Mouse (Mus musculus) myocyte (in vitro differentiated cells): ENCODE data around the gene Thrsp.

ENCODE experiments used
- CEBPB ChIP-seq: IDR thresholded peaks from 2 replicates; pipeline ENCODE4 v1.6.1; 2011; ENCODE audit warnings: mild to moderate bottlenecking, moderate library complexity; ENCODE audit not compliant: poor library complexity, insufficient read depth, severe bottlenecking
- E2F4 ChIP-seq: IDR thresholded peaks from one replicate; pipeline ENCODE4 v1.6.1; 2011; ENCODE audit warnings: mild to moderate bottlenecking, control low read depth, moderate library complexity; ENCODE audit not compliant: insufficient read depth
- MYOG ChIP-seq, 3 experiments: IDR thresholded peaks; one replicate each; pipeline ENCODE4 v1.6.1; 2011; ENCODE audit warnings: control low read depth in 2 of 3, low read depth in 2 of 3, mild to moderate bottlenecking in 2 of 3; ENCODE audit not compliant: insufficient read length in 2 of 3, control insufficient read depth in 1 of 3, insufficient read depth in 1 of 3
- POLR2A ChIP-seq: IDR thresholded peaks from one replicate; pipeline ENCODE4 v1.6.1; 2011; ENCODE audit warnings: low read depth, mild to moderate bottlenecking, control low read depth, moderate library complexity; ENCODE audit not compliant: insufficient read length
- POLR2AphosphoS2 ChIP-seq: IDR thresholded peaks from one replicate; pipeline ENCODE4 v1.6.1; 2011; ENCODE audit warnings: low read depth, control low read depth; ENCODE audit not compliant: insufficient read length
- TCF12 ChIP-seq: IDR thresholded peaks from one replicate; pipeline ENCODE4 v1.6.1; 2011; ENCODE audit warnings: mild to moderate bottlenecking, control low read depth; ENCODE audit not compliant: poor library complexity, insufficient read depth, severe bottlenecking
- USF1 ChIP-seq: IDR thresholded peaks from one replicate; pipeline ENCODE4 v1.6.1; 2011; ENCODE audit warnings: low read depth, mild to moderate bottlenecking, control low read depth, moderate library complexity

DNA sequence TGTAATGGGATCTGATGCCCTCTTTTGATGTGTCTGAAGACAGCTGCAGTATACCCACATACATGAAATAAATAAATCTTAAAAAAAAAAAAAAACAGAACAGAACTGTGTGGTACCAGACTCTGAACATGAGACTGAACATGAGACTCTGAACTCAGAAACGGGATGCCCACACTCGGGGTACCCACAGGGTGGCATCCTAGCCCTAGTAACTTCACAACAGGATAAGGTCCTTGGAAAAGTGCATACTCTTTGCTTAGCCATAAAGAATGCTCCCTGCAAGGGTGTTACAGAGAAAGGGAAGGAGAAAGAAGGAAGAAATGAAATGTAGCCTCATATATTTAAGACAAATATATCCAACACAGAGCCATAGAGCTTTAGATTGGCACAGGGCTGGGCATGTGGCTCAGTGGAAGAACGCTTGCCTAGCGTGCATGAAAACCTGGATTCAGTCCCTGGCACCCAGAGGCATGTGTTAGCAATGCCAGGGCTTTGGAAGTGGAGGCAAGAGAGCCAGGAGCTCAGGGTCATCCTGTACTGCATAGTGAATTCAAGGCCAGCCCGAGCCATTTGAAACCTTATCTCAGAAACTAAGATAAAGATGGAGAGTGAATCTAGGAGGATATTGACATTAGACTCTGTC lies 10.4 kb upstream of the Thrsp start:
- TF ChIP-seq USF1 (no peak), POLR2A (no peak), POLR2AphosphoS2 (no peak), TCF12 (no peak), MYOG (IDR thresholded peaks at IDR 0.05; ENCODE audit: control insufficient read depth in 1 of 3, insufficient read depth in 1 of 3, insufficient read length in 2 of 3, low read depth in 2 of 3) (no peak), CEBPB (no peak), E2F4 (no peak)
